Comparison of ENCODE assay signal across 8 mouse cellular contexts in the genomic region with DNA sequence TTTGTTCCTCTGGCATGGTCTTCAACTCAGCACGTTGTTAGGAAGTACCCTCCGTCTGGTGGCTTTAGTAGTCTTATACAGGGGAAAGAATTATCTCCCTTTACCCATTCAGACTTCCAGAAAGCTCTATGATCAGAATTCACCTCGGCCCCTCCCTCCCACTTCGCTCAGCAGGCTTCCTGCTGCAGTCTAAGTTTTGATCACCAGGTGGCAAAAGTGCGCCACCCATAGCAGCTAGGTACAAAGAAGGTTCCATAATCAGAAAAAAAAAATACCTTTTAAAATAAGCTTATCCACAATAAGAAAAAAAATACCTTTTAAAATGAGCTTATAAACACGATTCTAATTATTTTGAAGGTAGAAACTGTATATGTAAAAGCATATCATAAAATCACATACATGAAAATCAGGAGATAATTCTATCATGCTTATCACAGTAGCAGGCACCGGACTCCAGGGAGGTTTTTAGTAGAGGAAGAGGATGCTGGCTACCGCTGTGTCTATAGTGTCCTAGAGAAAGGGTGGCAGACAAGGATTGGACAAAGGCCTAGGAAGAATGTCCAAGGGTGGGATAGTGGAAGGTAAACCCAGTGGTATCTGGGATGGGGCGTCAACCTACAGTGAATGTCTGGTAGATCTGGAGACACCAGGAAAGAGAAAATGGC. TPM values are rescaled to one million over a fixed set of nuclear protein-coding genes. Genes with fewer than 3 reads are reported as not detected.
DNase-seq lines count a peak whose midpoint lies in the region; ATAC-seq lines count a peak whose summit lies in the region.
"Had no signal": no experiment of that assay in that cellular context is flagged by ENCODE, and none has a peak within 500 bp of the region (broad histone marks: within the 10 kb centered on the region; RNA-seq: fewer than 3 reads in every experiment).

No protein-coding gene starts in this region.

- ATAC-seq in neural tube, embryonic 14.5 days (ENCODE audit: low read depth) = peak; percentile 75; the same call in 1 of the 2 replicates
- no peak; the same call in 1 of the 2 replicates for ATAC-seq in neural tube, embryonic 15.5 days (ENCODE audit: low FRiP score)
- peak; percentile 69 for ATAC-seq in activated CD4-positive, CD25-positive, alpha-beta regulatory T cell, adult 4 months
- no peak for ATAC-seq in liver, embryonic 13.5 days (ENCODE audit: low read depth)

- H3K9me3 ChIP-seq in neural tube, embryonic 14.5 days (ENCODE audit: control insufficient read depth, low read length) = no peaks in the 10 kb centered on the region
- H3K9me3 ChIP-seq in neural tube, embryonic 15.5 days (replicated peaks) = no peaks in the 10 kb centered on the region
- no peaks in the 10 kb centered on the region for H3K9me3 ChIP-seq in liver, embryonic 13.5 days (replicated peaks)
- H3K9me3 ChIP-seq: neural tube, embryonic 12.5 days had no signal

- H3K27ac ChIP-seq in neural tube, embryonic 14.5 days (ENCODE audit: low read depth, low read length) = no peak overlapping the region
- no peak overlapping the region for H3K27ac ChIP-seq in neural tube, embryonic 15.5 days (replicated peaks)
- no peak overlapping the region for H3K27ac ChIP-seq in liver, embryonic 13.5 days
- H3K27ac ChIP-seq: neural tube, embryonic 12.5 days had no signal

- H3K4me2 ChIP-seq in neural tube, embryonic 14.5 days (ENCODE audit: low read depth, low read length) = no peak overlapping the region
- H3K4me2 ChIP-seq in neural tube, embryonic 15.5 days = no peak overlapping the region
- no peak overlapping the region for H3K4me2 ChIP-seq in liver, embryonic 13.5 days
- H3K4me2 ChIP-seq: neural tube, embryonic 12.5 days had no signal

- H3K36me3 ChIP-seq in neural tube, embryonic 14.5 days (ENCODE audit: control insufficient read depth, insufficient read depth, low read length) = no peaks in the 10 kb centered on the region
- H3K36me3 ChIP-seq in neural tube, embryonic 15.5 days = no peaks in the 10 kb centered on the region
- no peaks in the 10 kb centered on the region for H3K36me3 ChIP-seq in liver, embryonic 13.5 days
- H3K36me3 ChIP-seq: neural tube, embryonic 12.5 days had no signal

- no peaks in the 10 kb centered on the region for H3K4me1 ChIP-seq in neural tube, embryonic 14.5 days (ENCODE audit: control insufficient read depth, insufficient read depth, low read length)
- no peaks in the 10 kb centered on the region for H3K4me1 ChIP-seq in neural tube, embryonic 15.5 days
- H3K4me1 ChIP-seq in liver, embryonic 13.5 days (replicated peaks) = 0 out of 2 replicates have a peak, but pooled peaks cover 5% of the 10 kb centered on the region
- H3K4me1 ChIP-seq: neural tube, embryonic 12.5 days had no signal

- peak; percentile 53 for DNase-seq in embryo, embryonic 10 days (ENCODE audit: low spot score)
- DNase-seq in induced T-regulatory cell, adult 2 months (ENCODE audit: low read depth) = peak; percentile 32
- DNase-seq in liver, embryonic 13.5 days = peak; percentile 2
- DNase-seq in right cerebral cortex, postnatal 10 days (ENCODE audit: low spot score in 2 of 2) = peak; percentile 56 to 73

- no peak overlapping the region for H3K9ac ChIP-seq in neural tube, embryonic 14.5 days (replicated peaks; ENCODE audit: low read depth, low read length)
- no peak overlapping the region for H3K9ac ChIP-seq in neural tube, embryonic 15.5 days (replicated peaks)
- H3K9ac ChIP-seq in liver, embryonic 13.5 days = no peak overlapping the region
- H3K9ac ChIP-seq: neural tube, embryonic 12.5 days had no signal

- no peak overlapping the region for H3K4me3 ChIP-seq in neural tube, embryonic 14.5 days (ENCODE audit: low read depth, low read length)
- no peak overlapping the region for H3K4me3 ChIP-seq in neural tube, embryonic 15.5 days (replicated peaks)
- H3K4me3 ChIP-seq in liver, embryonic 13.5 days (replicated peaks) = no peak overlapping the region
- H3K4me3 ChIP-seq: neural tube, embryonic 12.5 days had no signal

- H3K27me3 ChIP-seq in neural tube, embryonic 14.5 days (ENCODE audit: control insufficient read depth, insufficient read depth, low read length) = no peaks in the 10 kb centered on the region
- H3K27me3 ChIP-seq in neural tube, embryonic 15.5 days (replicated peaks) = no peaks in the 10 kb centered on the region
- H3K27me3 ChIP-seq in liver, embryonic 13.5 days = no peaks in the 10 kb centered on the region
- H3K27me3 ChIP-seq: neural tube, embryonic 12.5 days had no signal

- 53% methylated on average over 9 of the region's 9 CpGs for WGBS in neural tube, embryonic 14.5 days
- 55% methylated on average over 9 of the region's 9 CpGs for WGBS in neural tube, embryonic 15.5 days
- whole genome bisulfite sequencing in liver, embryonic 13.5 days (ENCODE audit: insufficient replicate concordance) = 34% methylated on average over 9 of the region's 9 CpGs

RNA-seq across cellular contexts. Expression of gene Tceal3, which starts 34.4 kb away (rescaled TPM):
- 28.0 and 51.9 TPM in 2 replicates for polyA plus RNA-seq in neural tube, embryonic 14.5 days (2014; fragmentation: Nextera tagmentation; extraction: Ambion mirVana)
- polyA plus RNA-seq in neural tube, embryonic 15.5 days (2015; fragmentation: Nextera tagmentation; extraction: Ambion mirVana) = 75.6 and 89.4 TPM in 2 replicates
- polyA plus RNA-seq in activated CD4-positive, CD25-positive, alpha-beta regulatory T cell, adult 4 months (2017; shearing (Covaris generic)) = under 1 TPM; 0.52 to 0.83 TPM
- 0.53 and 0.74 TPM in 2 replicates for polyA plus RNA-seq in liver, embryonic 13.5 days (2015; fragmentation: Nextera tagmentation; extraction: Ambion mirVana)

Comparison
In these comparisons a context has a peak if more than half of its experiments do, and no peak if none do; other contexts are left out.
1. ATAC-seq: peak in neural tube, embryonic 14.5 days (single experiment) and activated CD4-positive, CD25-positive, alpha-beta regulatory T cell, adult 4 months (single experiment); none in neural tube, embryonic 15.5 days (single experiment) and liver, embryonic 13.5 days (single experiment).
2. DNase-seq: peak in every context shown above with its lines; median percentile 64 in right cerebral cortex, postnatal 10 days; 53 in embryo, embryonic 10 days; 32 in induced T-regulatory cell, adult 2 months; 2 in liver, embryonic 13.5 days.
3. RNA of gene Tceal3, which starts 34.4 kb away (polyA plus RNA-seq): 75.6 to 89.4 TPM in neural tube, embryonic 15.5 days and 28.0 to 51.9 TPM in neural tube, embryonic 14.5 days; 0.52 to 0.83 TPM in activated CD4-positive, CD25-positive, alpha-beta regulatory T cell, adult 4 months and 0.53 to 0.74 TPM in liver, embryonic 13.5 days; every median in the first group is over 10 times any median in the second.